Mouse (Mus musculus): Measurements from ENCODE around the gene Iqch.

Gene Iqch

GRCm38 (mm10) chr9:63602043-63602939 is at the start of gene Iqch, which contains the start of gene Aagab:
Iqch (minus strand) TSS chr9:63602493.
Aagab (plus strand) TSS chr9:63602660.
- peak; percentile 96 for DNase-seq (ENCODE audit: low read depth, low spot score)

GRCm38 (mm10) chr9:63651594-63651993 is 49.3 kb upstream of the Iqch start:
- DNase-seq (ENCODE audit: low read depth, low spot score), result no peak

GRCm38 (mm10) chr9:63650905-63651304 is 48.6 kb upstream of the Iqch start:
- peak; percentile 18 for DNase-seq (ENCODE audit: low read depth, low spot score)

- peak; percentile 46 for DNase-seq (ENCODE audit: low read depth, low spot score)
Observed at GRCm38 (mm10) chr9:63649841-63650545, 47.7 kb upstream of the Iqch start.

GRCm38 (mm10) chr9:63648520-63648918 is 46.2 kb upstream of the Iqch start:
- no peak for DNase-seq (ENCODE audit: low read depth, low spot score)

- DNase-seq (ENCODE audit: low read depth, low spot score), result no peak
Observed at GRCm38 (mm10) chr9:63647581-63648519, 45.6 kb upstream of the Iqch start.

- DNase-seq (ENCODE audit: low read depth, low spot score), result no peak
Observed at GRCm38 (mm10) chr9:63645084-63645483, 42.8 kb upstream of the Iqch start.

- DNase-seq (ENCODE audit: low read depth, low spot score), result no peak
Observed at GRCm38 (mm10) chr9:63644011-63644410, 41.7 kb upstream of the Iqch start.

GRCm38 (mm10) chr9:63641983-63642646 is 39.8 kb upstream of the Iqch start:
- DNase-seq (ENCODE audit: low read depth, low spot score), result no peak

GRCm38 (mm10) chr9:63636113-63636512 is 33.8 kb upstream of the Iqch start:
- DNase-seq (ENCODE audit: low read depth, low spot score), result no peak

GRCm38 (mm10) chr9:63633334-63633733 is 31.0 kb upstream of the Iqch start:
- peak; percentile 32 for DNase-seq (ENCODE audit: low read depth, low spot score)

GRCm38 (mm10) chr9:63632924-63633323 is 30.6 kb upstream of the Iqch start:
- DNase-seq (ENCODE audit: low read depth, low spot score), result no peak

GRCm38 (mm10) chr9:63632045-63632444 is 29.8 kb upstream of the Iqch start:
- DNase-seq (ENCODE audit: low read depth, low spot score), result no peak

GRCm38 (mm10) chr9:63625090-63625756 is 22.9 kb upstream of the Iqch start:
- DNase-seq (ENCODE audit: low read depth, low spot score), result no peak

GRCm38 (mm10) chr9:63623895-63624569 is 21.7 kb upstream of the Iqch start:
- no peak for DNase-seq (ENCODE audit: low read depth, low spot score)

- no peak for DNase-seq (ENCODE audit: low read depth, low spot score)
Observed at GRCm38 (mm10) chr9:63617967-63618366, 15.7 kb upstream of the Iqch start.

- no peak for DNase-seq (ENCODE audit: low read depth, low spot score)
Observed at GRCm38 (mm10) chr9:63614018-63614985, 12.0 kb upstream of the Iqch start.

- no peak for DNase-seq (ENCODE audit: low read depth, low spot score)
Observed at GRCm38 (mm10) chr9:63613569-63613968, 11.3 kb upstream of the Iqch start.

Measured in ES-CJ7 (cell line).